Comparison of ENCODE assay signal across 14 mouse cellular contexts in genomic region chr12:73873579-73874223, GRCm38 (mm10). TPM values are rescaled to one million over a fixed set of nuclear protein-coding genes. Genes with fewer than 3 reads are reported as not detected.
A peak's percentile ranks its signal among the peaks of the same experiment; 100 is the strongest.
DNase-seq lines count a peak whose midpoint lies in the region.
"Had no signal": no experiment of that assay in that cellular context is flagged by ENCODE, and none has a peak within 500 bp of the region (broad histone marks: within the 10 kb centered on the region; RNA-seq: fewer than 3 reads in every experiment).

No protein-coding gene starts in this region.

- intact Hi-C loops in heart, postnatal 25 days (cut with DNase I), result no loop called here
- intact Hi-C loops in gastrocnemius, postnatal 14 days (cut with DNase I; ENCODE audit: low total_unique reads), result no loop called here

- DNase-seq in heart, adult 11 months, result peak; percentile 88
- no peak for DNase-seq in heart, postnatal 25 days (ENCODE audit: low spot score)
- peak; percentile 26 for DNase-seq in Muller cell, postnatal 12 days (ENCODE audit: inconsistent ontology term)
- peak; percentile 94 for DNase-seq in cerebellum, adult 9-11 months
- peak; percentile 32 for DNase-seq in retina, embryonic 14.5 days (ENCODE audit: low spot score)
- DNase-seq in gastrocnemius, postnatal 14 days, result no peak
- DNase-seq in thymus, postnatal 14 days, result no peak
- DNase-seq in lung, adult 18-20 months, result no peak
- DNase-seq: adrenal gland, postnatal 25 days; heart, postnatal 10 days; layer of hippocampus, adult 9-11 months; lung, postnatal 36 days; midbrain, embryonic 14.5 days; right cerebral cortex, adult 18-20 months had no signal

RNA-seq across cellular contexts. Expression of gene Hif1a, which starts 27.5 kb away (rescaled TPM):
- 10 to 100 TPM; 49.5 to 56.0 TPM for total RNA-seq in heart, postnatal 25 days (2021)
- 10 to 100 TPM; 20.9 to 21.3 TPM for total RNA-seq in gastrocnemius, postnatal 14 days (2021)

Comparison
In these comparisons a context has a peak if more than half of its experiments do, and no peak if none do; other contexts are left out.
1. DNase-seq: peak in heart, adult 11 months (single experiment), Muller cell, postnatal 12 days (single experiment), cerebellum, adult 9-11 months (single experiment) and retina, embryonic 14.5 days (single experiment); none in heart, postnatal 25 days (single experiment), gastrocnemius, postnatal 14 days (single experiment), thymus, postnatal 14 days (single experiment) and lung, adult 18-20 months (0 of 2).